Mouse (Mus musculus): Measurements from ENCODE around the gene Cfap77. TPM values are rescaled to one million over a fixed set of nuclear protein-coding genes. Genes with fewer than 3 reads are reported as not detected.

Gene Cfap77
- polyA plus RNA-seq, 1 experiment, result not detected

DNA sequence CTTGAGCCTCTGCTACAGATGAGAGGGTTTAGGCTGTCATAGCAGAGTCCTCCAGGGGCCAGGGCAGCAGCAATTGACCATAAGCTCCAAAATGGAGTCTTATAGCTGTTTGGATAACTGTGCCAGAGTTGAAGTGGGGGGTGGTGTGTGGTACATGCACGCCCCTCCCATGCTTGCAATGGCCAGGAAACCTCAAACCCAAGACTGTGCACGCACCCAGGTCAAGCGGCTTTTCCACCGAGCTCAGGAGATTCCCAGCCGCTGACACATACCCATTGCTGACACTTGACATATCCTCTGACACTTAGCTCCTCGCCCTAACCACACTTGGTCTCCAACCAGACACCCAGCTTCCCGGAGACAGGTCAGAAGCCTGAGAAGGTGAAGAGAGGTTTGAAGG, 115.9 kb downstream of the Cfap77 start:
- H3K4me3 ChIP-seq (ENCODE audit: insufficient read depth, low read depth, low read length), result no peak overlapping the region
- peaks cover 12% of the 10 kb centered on the region for H3K4me1 ChIP-seq (ENCODE audit: control insufficient read depth, insufficient read depth, low read length)
- TF ChIP-seq CTCF (IDR thresholded peaks at IDR 0.05; ENCODE audit: insufficient read depth, low read depth, low read length), result no peak
- TF ChIP-seq POLR2A (IDR thresholded peaks at IDR 0.05; ENCODE audit: insufficient read depth, low read depth, low read length), result no peak
- WGBS, result 82% methylated on average over 7 of the region's 7 CpGs
- H3K27ac ChIP-seq (ENCODE audit: insufficient read depth, low read depth, low read length), result no peak overlapping the region

DNA sequence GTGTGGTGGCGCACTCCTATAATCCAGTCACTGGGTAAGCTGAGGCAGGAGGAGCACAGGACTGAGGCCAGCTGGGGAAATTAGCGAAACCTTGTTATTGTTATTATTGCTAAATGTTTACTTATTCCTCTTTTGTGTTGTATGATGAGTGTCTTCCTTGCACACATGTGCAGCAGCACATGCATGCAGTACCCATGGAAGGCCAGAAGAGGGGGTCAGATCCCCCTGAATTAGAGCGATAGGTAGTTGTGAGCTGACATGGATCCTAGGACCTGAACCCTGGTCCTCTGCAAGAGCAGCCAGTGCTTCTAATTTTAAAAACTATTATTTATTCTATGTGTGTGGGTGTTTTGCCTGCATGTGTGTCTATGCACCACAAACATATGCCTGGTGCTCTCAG, 124.3 kb downstream of the Cfap77 start:
- Histone ChIP-seq H3K4me3 (ENCODE audit: insufficient read depth, low read depth, low read length) (no peak overlapping the region), H3K27ac (ENCODE audit: insufficient read depth, low read depth, low read length) (no peak overlapping the region), H3K4me1 (ENCODE audit: control insufficient read depth, insufficient read depth, low read length) (no peaks in the 10 kb centered on the region)
- WGBS, result 97% methylated on average over 3 of the region's 3 CpGs
- no peak for TF ChIP-seq CTCF (IDR thresholded peaks at IDR 0.05; ENCODE audit: insufficient read depth, low read depth, low read length)

DNA sequence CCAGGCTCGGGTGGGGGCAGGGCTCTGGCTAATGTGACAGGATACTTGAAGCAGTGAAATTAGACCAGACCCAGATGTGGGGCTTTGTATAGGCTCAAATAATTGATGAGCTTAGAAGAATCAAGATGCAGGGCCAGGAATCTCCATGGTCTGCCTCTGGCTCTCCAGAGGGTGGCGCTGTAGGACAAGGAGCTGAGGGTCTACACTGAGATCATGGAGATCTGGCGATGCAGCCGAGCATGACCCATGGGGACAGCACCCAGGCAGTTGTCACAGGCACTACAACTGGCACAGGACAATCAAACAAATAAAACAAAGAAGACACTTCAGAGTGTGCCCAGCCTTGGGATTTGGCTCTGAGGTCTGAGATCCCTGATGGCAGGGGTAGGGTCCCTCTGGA, 131.0 kb downstream of the Cfap77 start:
- Histone ChIP-seq H3K4me1 (ENCODE audit: control insufficient read depth, insufficient read depth, low read length) (no peaks in the 10 kb centered on the region), H3K4me3 (ENCODE audit: insufficient read depth, low read depth, low read length) (no peak overlapping the region), H3K27ac (ENCODE audit: insufficient read depth, low read depth, low read length) (no peak overlapping the region)
- 8% methylated on average over 4 of the region's 4 CpGs for WGBS
- peak; percentile 75 for TF ChIP-seq CTCF (IDR thresholded peaks at IDR 0.05; ENCODE audit: insufficient read depth, low read depth, low read length)
- no peak for TF ChIP-seq POLR2A (IDR thresholded peaks at IDR 0.05; ENCODE audit: insufficient read depth, low read depth, low read length)

DNA sequence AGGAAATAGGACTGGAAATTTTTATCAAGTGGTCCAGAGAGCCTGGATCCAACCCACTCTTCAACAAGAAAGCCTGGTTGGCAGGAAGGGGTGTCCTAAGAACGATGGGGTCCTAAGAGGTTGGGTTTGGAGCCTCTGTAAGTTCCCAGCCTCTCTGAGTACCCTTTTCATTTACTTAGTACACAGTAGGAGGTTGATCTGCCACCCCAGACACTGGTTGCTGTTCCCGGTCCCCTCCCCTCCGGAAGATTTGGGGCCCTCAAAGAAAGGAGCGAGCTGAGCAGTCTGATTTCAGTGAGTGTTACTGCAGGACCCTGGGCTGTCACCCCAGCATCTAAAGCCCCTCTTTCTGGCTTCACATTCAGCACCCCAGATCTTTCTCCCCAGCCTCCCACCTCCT, 135.9 kb downstream of the Cfap77 start:
- Histone ChIP-seq H3K4me3 (ENCODE audit: insufficient read depth, low read depth, low read length) (no peak overlapping the region), H3K4me1 (ENCODE audit: control insufficient read depth, insufficient read depth, low read length) (peaks cover 7% of the 10 kb centered on the region; the same call in 1 of the 2 replicates), H3K27ac (ENCODE audit: insufficient read depth, low read depth, low read length) (no peak overlapping the region)
- WGBS, result 5% methylated on average over 4 of the region's 4 CpGs
- TF ChIP-seq CTCF (IDR thresholded peaks at IDR 0.05; ENCODE audit: insufficient read depth, low read depth, low read length) (no peak), POLR2A (IDR thresholded peaks at IDR 0.05; ENCODE audit: insufficient read depth, low read depth, low read length) (no peak)

DNA sequence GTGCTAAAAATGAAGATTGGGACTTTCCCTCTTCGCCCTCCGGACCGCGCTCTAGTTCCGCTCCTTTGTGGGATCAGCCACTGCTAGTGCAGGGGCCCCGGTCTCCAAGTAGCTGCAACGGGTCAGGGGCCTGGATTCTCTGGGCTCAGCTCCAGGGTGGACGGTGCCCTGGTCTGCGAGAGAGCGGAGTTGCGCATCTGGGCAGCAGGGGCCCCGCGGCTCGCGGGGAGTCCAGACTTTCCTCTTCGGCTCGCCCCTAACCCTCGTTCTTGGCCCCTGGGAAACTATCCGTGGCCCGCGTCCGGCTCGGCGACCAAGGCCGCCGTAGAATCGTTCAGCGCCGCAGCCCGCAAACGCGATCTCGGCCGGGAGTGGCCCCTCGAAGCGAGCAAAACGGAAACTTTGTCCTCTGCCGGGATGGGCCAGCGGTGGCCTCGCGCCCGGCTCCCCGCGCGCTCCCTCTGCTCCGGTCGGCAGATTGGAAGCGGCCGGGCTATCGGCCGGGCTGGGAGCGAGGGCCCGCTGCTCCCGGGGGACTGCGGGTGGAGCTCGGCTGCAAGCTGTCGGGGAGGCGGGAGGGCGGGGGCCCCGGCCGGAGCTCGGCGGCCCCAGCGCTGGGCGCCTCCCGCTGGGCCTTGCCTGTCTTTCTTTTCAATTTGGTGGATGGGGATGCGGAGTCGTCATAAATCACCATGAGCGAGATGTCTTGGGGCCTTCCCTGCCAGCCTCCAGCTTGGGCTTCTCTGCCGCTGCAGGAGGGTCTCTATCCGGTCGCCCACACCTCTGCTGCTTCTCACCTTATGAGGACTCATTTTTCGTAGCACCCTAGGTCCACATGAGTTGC, 137.1 kb downstream of the Cfap77 start:
- Histone ChIP-seq H3K4me1 (ENCODE audit: control insufficient read depth, insufficient read depth, low read length) (peaks cover 7% of the 10 kb centered on the region; the same call in 1 of the 2 replicates), H3K4me3 (ENCODE audit: insufficient read depth, low read depth, low read length) (no peak overlapping the region), H3K27ac (ENCODE audit: insufficient read depth, low read depth, low read length) (no peak overlapping the region)
- no peak for TF ChIP-seq POLR2A (IDR thresholded peaks at IDR 0.05; ENCODE audit: insufficient read depth, low read depth, low read length)
- TF ChIP-seq CTCF (IDR thresholded peaks at IDR 0.05; ENCODE audit: insufficient read depth, low read depth, low read length), result no peak
- WGBS, result 3% methylated on average over 73 of the region's 73 CpGs

DNA sequence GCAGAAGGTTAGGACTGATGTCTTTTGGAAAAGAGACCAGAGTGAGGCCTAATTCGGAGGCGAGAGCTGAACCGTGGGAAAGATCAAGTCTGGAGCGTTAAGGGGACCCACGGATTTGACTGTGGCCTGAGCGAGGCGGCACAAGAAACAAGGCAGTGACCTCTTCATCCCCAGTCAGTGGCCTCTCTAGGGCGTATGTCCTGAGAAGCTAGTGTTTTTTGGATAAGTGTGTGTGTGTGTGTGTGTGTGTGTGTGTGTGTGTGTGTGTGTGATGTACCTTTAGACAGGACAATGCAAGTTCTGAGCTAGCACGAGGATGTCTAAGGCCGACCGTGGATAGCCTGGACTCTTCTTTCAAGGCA, 137.7 kb downstream of the Cfap77 start:
- Histone ChIP-seq H3K4me3 (ENCODE audit: insufficient read depth, low read depth, low read length) (no peak overlapping the region), H3K4me1 (ENCODE audit: control insufficient read depth, insufficient read depth, low read length) (peaks cover 7% of the 10 kb centered on the region; the same call in 1 of the 2 replicates), H3K27ac (ENCODE audit: insufficient read depth, low read depth, low read length) (no peak overlapping the region)
- TF ChIP-seq POLR2A (IDR thresholded peaks at IDR 0.05; ENCODE audit: insufficient read depth, low read depth, low read length) (no peak), CTCF (IDR thresholded peaks at IDR 0.05; ENCODE audit: insufficient read depth, low read depth, low read length) (no peak)
- WGBS, result 33% methylated on average over 11 of the region's 11 CpGs

DNA sequence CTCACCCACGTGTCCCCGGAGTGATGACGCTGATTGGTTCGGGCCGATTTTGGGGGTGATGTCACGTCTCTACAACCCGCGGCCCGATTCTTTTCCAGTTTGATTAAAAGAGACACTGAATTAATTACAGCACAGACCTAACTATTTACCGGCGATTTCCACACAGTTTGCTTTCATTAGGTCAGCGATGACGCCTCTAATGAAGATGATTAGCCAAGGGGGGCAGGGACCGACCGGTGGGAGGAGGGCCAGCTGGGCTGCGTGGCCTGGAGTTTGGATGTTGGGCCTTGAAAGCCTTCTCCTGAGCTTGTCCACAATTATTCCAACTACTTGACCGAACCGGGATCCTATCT, 138.4 kb downstream of the Cfap77 start, which contains the start of gene Barhl1:
Gene Barhl1 (minus strand): TSS at position 156 of the 353 bp plus-strand sequence.
- WGBS, result 6% methylated on average over 18 of the region's 18 CpGs
- TF ChIP-seq POLR2A (IDR thresholded peaks at IDR 0.05; ENCODE audit: insufficient read depth, low read depth, low read length) (no peak), CTCF (IDR thresholded peaks at IDR 0.05; ENCODE audit: insufficient read depth, low read depth, low read length) (no peak)
- peaks cover 7% of the 10 kb centered on the region; the same call in 1 of the 2 replicates for H3K4me1 ChIP-seq (ENCODE audit: control insufficient read depth, insufficient read depth, low read length)
- no peak within 1 kb of the TSS for H3K4me3 ChIP-seq (ENCODE audit: insufficient read depth, low read depth, low read length)
- H3K27ac ChIP-seq (ENCODE audit: insufficient read depth, low read depth, low read length), result no peak within 1 kb of the TSS

DNA sequence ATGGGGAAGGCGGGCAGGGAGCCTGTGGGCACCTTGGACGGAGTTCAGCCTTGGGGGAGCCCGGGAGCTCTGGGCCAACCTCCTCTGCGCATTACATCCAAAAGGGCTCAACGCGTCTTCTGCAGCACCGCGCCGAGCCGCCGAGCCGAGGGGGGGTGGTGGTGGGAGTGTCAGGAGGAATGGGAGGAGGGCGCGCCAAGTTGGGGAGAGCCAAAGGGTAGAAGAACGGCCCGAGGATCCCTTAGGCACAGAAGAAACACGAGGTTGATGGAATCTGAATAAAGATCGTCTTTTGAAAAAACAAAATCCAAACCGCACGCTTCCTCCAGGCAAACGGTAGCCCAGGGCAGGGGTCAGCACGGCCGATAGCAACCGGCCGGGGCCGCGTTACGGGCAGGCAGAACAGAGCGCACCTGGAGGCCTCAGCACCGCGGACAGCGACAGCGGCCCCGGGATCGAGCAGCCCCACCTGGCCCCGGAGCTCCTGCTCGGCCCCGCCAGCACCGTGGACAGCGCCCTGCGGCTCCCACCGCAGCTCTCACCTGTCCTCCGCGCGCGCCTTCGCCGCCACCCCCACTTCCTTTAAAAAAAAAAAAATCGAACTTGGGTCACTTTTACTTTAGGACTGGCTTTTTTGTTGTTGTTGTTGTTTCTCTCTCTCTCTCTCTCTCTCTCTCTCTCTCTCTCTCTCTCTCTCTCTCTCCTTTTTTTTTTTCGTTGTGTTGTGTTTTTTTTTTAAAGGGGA, 138.9 kb downstream of the Cfap77 start:
- WGBS, result 1% methylated on average over 49 of the region's 50 CpGs
- Histone ChIP-seq H3K4me3 (ENCODE audit: insufficient read depth, low read depth, low read length) (no peak overlapping the region), H3K27ac (ENCODE audit: insufficient read depth, low read depth, low read length) (no peak overlapping the region), H3K4me1 (ENCODE audit: control insufficient read depth, insufficient read depth, low read length) (peaks cover 7% of the 10 kb centered on the region; the same call in 1 of the 2 replicates)
- no peak for TF ChIP-seq CTCF (IDR thresholded peaks at IDR 0.05; ENCODE audit: insufficient read depth, low read depth, low read length)
- no peak for TF ChIP-seq POLR2A (IDR thresholded peaks at IDR 0.05; ENCODE audit: insufficient read depth, low read depth, low read length)

DNA sequence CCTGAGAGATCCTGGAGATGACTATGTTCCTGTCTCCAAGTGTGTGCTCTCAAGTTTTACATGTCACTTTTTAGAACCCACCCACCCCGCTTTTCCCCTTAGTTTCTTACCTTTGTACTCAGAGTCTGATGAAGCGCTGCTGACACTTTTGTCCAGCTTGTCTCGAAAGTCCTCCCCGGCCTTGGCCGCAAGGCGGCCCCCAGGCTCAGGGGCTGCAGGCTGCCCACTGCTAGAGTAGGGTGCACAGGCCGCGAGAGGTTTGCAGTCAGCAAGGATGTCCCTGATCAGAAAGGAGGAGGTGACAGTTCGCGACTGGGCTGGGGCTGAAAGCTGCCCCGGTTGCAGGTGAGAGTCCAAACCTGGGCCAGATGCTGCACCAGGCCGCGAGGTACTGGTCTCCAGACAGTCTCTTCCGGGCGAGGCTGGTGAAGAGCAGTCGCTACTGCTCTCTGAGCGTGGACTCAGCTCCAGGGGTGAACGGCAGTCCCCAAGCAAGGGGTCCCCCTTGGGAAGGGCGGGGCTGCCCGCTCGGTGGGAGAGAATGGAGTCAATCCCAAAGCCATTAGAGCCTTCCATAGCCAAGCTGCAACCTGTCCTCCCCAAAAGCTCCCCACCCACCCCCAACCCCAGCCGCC, 139.6 kb downstream of the Cfap77 start:
- 7% methylated on average over 22 of the region's 22 CpGs for WGBS
- Histone ChIP-seq H3K4me3 (ENCODE audit: insufficient read depth, low read depth, low read length) (no peak overlapping the region), H3K4me1 (ENCODE audit: control insufficient read depth, insufficient read depth, low read length) (peaks cover 7% of the 10 kb centered on the region; the same call in 1 of the 2 replicates), H3K27ac (ENCODE audit: insufficient read depth, low read depth, low read length) (no peak overlapping the region)
- TF ChIP-seq POLR2A (IDR thresholded peaks at IDR 0.05; ENCODE audit: insufficient read depth, low read depth, low read length), result no peak
- no peak for TF ChIP-seq CTCF (IDR thresholded peaks at IDR 0.05; ENCODE audit: insufficient read depth, low read depth, low read length)
